Mouse (Mus musculus): ENCODE data around the gene Spop. TPM values are rescaled to one million over a fixed set of nuclear protein-coding genes. Genes with fewer than 3 reads are reported as not detected.
A peak's percentile ranks its signal among the peaks of the same experiment; 100 is the strongest.

The Spop gene
- polyA plus RNA-seq, 1 experiment from 2014 or later = 126 TPM

- Histone ChIP-seq H3K4me2 (peak overlapping the region; percentile 80), H3K9ac (peak overlapping the region; percentile 23), H3K4me3 (peak overlapping the region; percentile 58), H3K36me3 (no peaks in the 10 kb centered on the region), H3K9me3 (replicated peaks) (no peaks in the 10 kb centered on the region), H3K27ac (no peak overlapping the region), H3K4me1 (replicated peaks) (peaks cover 19% of the 10 kb centered on the region), H3K27me3 (peaks cover 82% of the 10 kb centered on the region)
- under 1% methylated on average over 65 of the region's 66 CpGs for WGBS
- peak; percentile 1; the same call in 1 of the 2 replicates for ATAC-seq (replicated peaks; ENCODE audit: insufficient number of reproducible peaks, insufficient read depth, low FRiP score, low read depth)
Measured at GRCm38 (mm10) chr11:95513461-95514297, 99.8 kb downstream of the Spop start.

GRCm38 (mm10) chr11:95514298-95514861, 100.5 kb downstream of the Spop start, which contains the start of gene Nxph3:
TSS of gene Nxph3 (minus strand) at chr11:95514570.
- Histone ChIP-seq H3K9ac (peak within 1 kb of the TSS; percentile 23), H3K27me3 (peaks cover 80% of the 10 kb centered on the region), H3K36me3 (no peaks in the 10 kb centered on the region), H3K4me3 (peak within 1 kb of the TSS; percentile 58), H3K27ac (no peak within 1 kb of the TSS), H3K4me1 (replicated peaks) (peaks cover 19% of the 10 kb centered on the region), H3K4me2 (peak within 1 kb of the TSS; percentile 80), H3K9me3 (replicated peaks) (no peaks in the 10 kb centered on the region)
- ATAC-seq (replicated peaks; ENCODE audit: insufficient number of reproducible peaks, insufficient read depth, low FRiP score, low read depth) = peak; percentile 37
- 1% methylated on average over 66 of the region's 66 CpGs for WGBS

- Histone ChIP-seq H3K27ac (no peak overlapping the region), H3K9ac (no peak overlapping the region), H3K4me2 (no peak overlapping the region), H3K4me3 (peak overlapping the region; percentile 58; the same call in 1 of the 2 replicates), H3K9me3 (replicated peaks) (no peaks in the 10 kb centered on the region), H3K27me3 (peaks cover 73% of the 10 kb centered on the region), H3K36me3 (no peaks in the 10 kb centered on the region), H3K4me1 (replicated peaks) (peaks cover 23% of the 10 kb centered on the region)
- 60% methylated on average over 17 of the region's 17 CpGs for WGBS
- no peak for ATAC-seq (replicated peaks; ENCODE audit: insufficient number of reproducible peaks, insufficient read depth, low FRiP score, low read depth)
Measured at GRCm38 (mm10) chr11:95515376-95516323, 101.8 kb downstream of the Spop start.

- 12% methylated on average over 5 of the region's 5 CpGs for WGBS
- no peaks in the 10 kb centered on the region for H3K9me3 ChIP-seq (replicated peaks)
- no peak overlapping the region for H3K4me2 ChIP-seq
Measured at GRCm38 (mm10) chr11:95516491-95516911, 102.6 kb downstream of the Spop start.

GRCm38 (mm10) chr11:95517162-95517561, 103.3 kb downstream of the Spop start:
- no peaks in the 10 kb centered on the region for H3K36me3 ChIP-seq
- 61% methylated on average over 6 of the region's 6 CpGs for WGBS

More at GRCm38 (mm10) chr11:95516491-95516911, 102.6 kb downstream of the Spop start:
- H3K4me3 ChIP-seq = no peak overlapping the region
- H3K4me1 ChIP-seq (replicated peaks) = peaks cover 31% of the 10 kb centered on the region
- no peak overlapping the region for H3K9ac ChIP-seq
- H3K36me3 ChIP-seq = no peaks in the 10 kb centered on the region
- no peak overlapping the region for H3K27ac ChIP-seq
- peaks cover 65% of the 10 kb centered on the region for H3K27me3 ChIP-seq
- no peak for ATAC-seq (replicated peaks; ENCODE audit: insufficient number of reproducible peaks, insufficient read depth, low FRiP score, low read depth)

GRCm38 (mm10) chr11:95519299-95519698, 105.4 kb downstream of the Spop start:
- H3K27me3 ChIP-seq = peaks cover 41% of the 10 kb centered on the region
- H3K4me3 ChIP-seq = no peak overlapping the region
- no peak overlapping the region for H3K27ac ChIP-seq
- WGBS = 61% methylated on average over 10 of the region's 10 CpGs
- no peak overlapping the region for H3K9ac ChIP-seq
- H3K9me3 ChIP-seq (replicated peaks) = no peaks in the 10 kb centered on the region
- H3K4me2 ChIP-seq = no peak overlapping the region
- no peaks in the 10 kb centered on the region for H3K36me3 ChIP-seq
- peaks cover 24% of the 10 kb centered on the region for H3K4me1 ChIP-seq (replicated peaks)
- ATAC-seq (replicated peaks; ENCODE audit: insufficient number of reproducible peaks, insufficient read depth, low FRiP score, low read depth) = no peak

More at GRCm38 (mm10) chr11:95517162-95517561, 103.3 kb downstream of the Spop start:
- Histone ChIP-seq H3K9me3 (replicated peaks) (no peaks in the 10 kb centered on the region), H3K4me2 (no peak overlapping the region), H3K4me1 (replicated peaks) (peaks cover 34% of the 10 kb centered on the region), H3K27me3 (peaks cover 58% of the 10 kb centered on the region), H3K4me3 (no peak overlapping the region), H3K27ac (no peak overlapping the region), H3K9ac (no peak overlapping the region)
- ATAC-seq (replicated peaks; ENCODE audit: insufficient number of reproducible peaks, insufficient read depth, low FRiP score, low read depth) = no peak

- no peak for ATAC-seq (replicated peaks; ENCODE audit: insufficient number of reproducible peaks, insufficient read depth, low FRiP score, low read depth)
- H3K36me3 ChIP-seq = no peaks in the 10 kb centered on the region
- no peak overlapping the region for H3K27ac ChIP-seq
- no peak overlapping the region for H3K9ac ChIP-seq
- H3K4me2 ChIP-seq = no peak overlapping the region
- WGBS = 47% methylated on average over 3 of the region's 3 CpGs
- peaks cover 17% of the 10 kb centered on the region for H3K4me1 ChIP-seq (replicated peaks)
- no peak overlapping the region for H3K4me3 ChIP-seq
- H3K27me3 ChIP-seq = peaks cover 34% of the 10 kb centered on the region
- H3K9me3 ChIP-seq (replicated peaks) = no peaks in the 10 kb centered on the region
Measured at GRCm38 (mm10) chr11:95519996-95520395, 106.1 kb downstream of the Spop start.

- Histone ChIP-seq H3K9ac (0 out of 2 replicates have a peak overlapping the region, but pooled peaks have one; percentile 25), H3K27ac (no peak overlapping the region), H3K4me3 (peak overlapping the region; percentile 33), H3K36me3 (no peaks in the 10 kb centered on the region), H3K9me3 (replicated peaks) (no peaks in the 10 kb centered on the region), H3K4me2 (peak overlapping the region; percentile 57), H3K27me3 (peaks cover 29% of the 10 kb centered on the region), H3K4me1 (replicated peaks) (peaks cover 15% of the 10 kb centered on the region)
- 6% methylated on average over 27 of the region's 27 CpGs for WGBS
- peak; percentile 67 for ATAC-seq (replicated peaks; ENCODE audit: insufficient number of reproducible peaks, insufficient read depth, low FRiP score, low read depth)
Measured at GRCm38 (mm10) chr11:95520456-95521072, 106.7 kb downstream of the Spop start.

GRCm38 (mm10) chr11:95521563-95521962, 107.7 kb downstream of the Spop start:
- Histone ChIP-seq H3K4me3 (peak overlapping the region; percentile 31), H3K9ac (no peak overlapping the region), H3K4me1 (replicated peaks) (peaks cover 15% of the 10 kb centered on the region), H3K27ac (no peak overlapping the region), H3K4me2 (peak overlapping the region; percentile 57), H3K36me3 (no peaks in the 10 kb centered on the region), H3K27me3 (peaks cover 19% of the 10 kb centered on the region), H3K9me3 (replicated peaks) (no peaks in the 10 kb centered on the region)
- WGBS = under 1% methylated on average over 13 of the region's 13 CpGs
- ATAC-seq (replicated peaks; ENCODE audit: insufficient number of reproducible peaks, insufficient read depth, low FRiP score, low read depth) = 0 out of 2 replicates have a peak, but pooled peaks have one; percentile 31

- no peaks in the 10 kb centered on the region for H3K4me1 ChIP-seq (replicated peaks)
- H3K36me3 ChIP-seq = no peaks in the 10 kb centered on the region
- peaks cover 5% of the 10 kb centered on the region for H3K27me3 ChIP-seq
- no peak overlapping the region for H3K4me3 ChIP-seq
- no peak overlapping the region for H3K27ac ChIP-seq
- H3K9me3 ChIP-seq (replicated peaks) = no peaks in the 10 kb centered on the region
- WGBS = 85% methylated on average over 8 of the region's 8 CpGs
- no peak overlapping the region for H3K4me2 ChIP-seq
- no peak overlapping the region for H3K9ac ChIP-seq
- no peak for ATAC-seq (replicated peaks; ENCODE audit: insufficient number of reproducible peaks, insufficient read depth, low FRiP score, low read depth)
Measured at GRCm38 (mm10) chr11:95527307-95527706, 113.4 kb downstream of the Spop start.
